Mouse (Mus musculus) spleen, adult 2 months (tissue): ENCODE results near the gene Il12rb1.

Experiments used
- CTCF ChIP-seq: fragments of 200-500 bp; IDR thresholded peaks from 2 replicates; pipeline ENCODE4 v1.5.1; 2011; ENCODE audit warnings: mild to moderate bottlenecking, inconsistent platforms; ENCODE audit not compliant: insufficient read depth, insufficient read length, insufficient replicate concordance; ENCODE audit errors: extremely low read depth
- POLR2A ChIP-seq: fragments of 200-500 bp; IDR thresholded peaks from 2 replicates; pipeline ENCODE4 v1.6.1; 2011; ENCODE audit warnings: low read depth, low read length, inconsistent platforms

GRCm38 (mm10) chr8:70825816-70826215, 17.6 kb downstream of the Il12rb1 start:
- no peak for TF ChIP-seq CTCF
- TF ChIP-seq POLR2A = no peak
